Mouse (Mus musculus) cortical plate, adult 2 months (tissue): Measurements from ENCODE around the gene Tenm4. TPM values are rescaled to one million over a fixed set of nuclear protein-coding genes. Genes with fewer than 3 reads are reported as not detected.

Experiments used
- H3K27ac ChIP-seq: fragments of 200-500 bp; 2 replicates; pipeline ENCODE4 v1.5.1; 2012; ENCODE audit warnings: low read length, control low read depth, inconsistent platforms; ENCODE audit not compliant: insufficient read depth
- H3K4me1 ChIP-seq: fragments of 200-500 bp; 2 replicates; pipeline ENCODE4 v1.6.1; 2011; ENCODE audit warnings: low read length; ENCODE audit not compliant: control insufficient read depth, insufficient read depth
- H3K4me3 ChIP-seq: fragments of 200-500 bp; 2 replicates; pipeline ENCODE4 v1.5.1; 2011; ENCODE audit warnings: mild to moderate bottlenecking, low read length, control low read depth; ENCODE audit not compliant: insufficient read depth
- CTCF ChIP-seq: fragments of 200-500 bp; IDR thresholded peaks from 2 replicates; pipeline ENCODE4 v1.5.1; 2011; ENCODE audit warnings: mild to moderate bottlenecking, control low read depth, low read length; ENCODE audit not compliant: insufficient read depth; ENCODE audit errors: extremely low read depth
- POLR2A ChIP-seq: fragments of 200-500 bp; IDR thresholded peaks from 2 replicates; pipeline ENCODE4 v1.6.1; 2011; ENCODE audit warnings: mild to moderate bottlenecking, low read length, control low read depth; ENCODE audit not compliant: insufficient read depth; ENCODE audit errors: extremely low read depth
- polyA plus RNA-seq: library from polyadenylated mRNA; depleted of rRNA; stranded (reverse); fragments of >200 nt; gene quantifications from 2 replicates; pipeline ENCODE4 v1.2.3, GENCODE M21; 2012

Gene Tenm4
- polyA plus RNA-seq, 1 experiment = 30.2 TPM

DNA sequence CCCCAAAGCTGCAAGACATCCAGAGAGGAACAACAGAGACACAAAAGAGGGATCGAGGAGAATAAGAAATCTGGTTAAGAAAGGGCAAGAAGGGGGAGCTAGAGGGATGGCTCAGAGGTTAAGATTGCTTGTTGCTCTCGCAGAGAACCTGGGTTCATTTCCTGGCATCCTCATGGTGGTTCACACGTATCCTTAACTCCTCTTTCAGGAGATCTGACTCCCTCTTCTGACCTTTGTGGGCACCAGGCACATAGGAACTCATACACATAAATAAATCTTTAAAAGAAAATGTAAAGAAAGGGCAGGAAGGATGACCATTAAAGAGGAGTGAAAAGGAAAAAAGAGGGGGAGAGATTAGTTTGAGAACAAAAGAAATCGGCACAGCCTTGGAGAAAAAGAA is 18.6 kb upstream of the Tenm4 start:
- TF ChIP-seq POLR2A = no peak
- TF ChIP-seq CTCF = no peak
- H3K4me1 ChIP-seq = no peaks in the 10 kb centered on the region
- no peak overlapping the region for H3K4me3 ChIP-seq
- H3K27ac ChIP-seq = no peak overlapping the region

DNA sequence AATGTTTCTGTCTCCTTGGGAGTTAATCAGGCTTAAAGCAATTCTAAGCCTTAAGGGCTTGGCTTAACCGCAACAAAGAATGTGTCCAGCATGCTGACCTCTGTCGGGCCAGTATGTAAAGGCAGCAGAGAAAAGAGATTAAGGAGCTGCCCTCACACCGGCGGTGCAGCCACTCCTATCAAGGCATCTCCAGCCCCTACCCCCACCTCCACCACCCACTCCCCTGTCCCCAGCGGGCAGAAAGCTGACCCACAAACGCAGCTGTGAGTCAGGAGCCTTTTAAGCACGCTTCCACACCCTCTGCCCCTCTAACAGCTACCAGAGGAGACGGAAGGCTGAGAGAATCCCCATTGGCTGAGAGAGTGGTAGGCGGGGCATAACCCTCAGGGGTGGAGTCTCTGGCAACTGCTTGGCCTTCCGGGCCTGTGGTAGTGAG is 18.1 kb upstream of the Tenm4 start:
- TF ChIP-seq POLR2A (no peak), CTCF (no peak)
- H3K4me3 ChIP-seq = no peak overlapping the region; the same call in 1 of the 2 replicates
- no peak overlapping the region for H3K27ac ChIP-seq
- no peaks in the 10 kb centered on the region for H3K4me1 ChIP-seq

DNA sequence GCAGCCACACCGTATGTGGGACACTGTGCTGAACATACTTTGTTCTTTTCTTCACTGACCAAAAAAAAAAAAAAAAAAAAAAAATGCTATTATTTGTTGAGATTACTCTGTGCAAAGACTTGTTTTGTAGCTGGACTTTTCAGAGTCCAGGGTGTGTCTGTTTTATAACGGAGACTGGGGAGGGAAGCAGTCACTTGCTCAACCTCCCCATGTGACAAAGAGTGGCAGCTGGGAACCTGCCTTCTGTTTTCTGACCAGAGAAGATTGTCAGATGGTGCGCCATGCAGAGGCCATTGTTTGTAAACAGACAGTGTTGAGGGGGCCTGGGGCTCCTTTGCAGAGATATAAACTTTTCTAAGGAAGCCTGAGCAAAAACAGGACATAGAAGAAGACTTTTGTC is 17.0 kb upstream of the Tenm4 start:
- Histone ChIP-seq H3K27ac (no peak overlapping the region), H3K4me1 (no peaks in the 10 kb centered on the region), H3K4me3 (no peak overlapping the region)
- TF ChIP-seq POLR2A (no peak), CTCF (no peak)

DNA sequence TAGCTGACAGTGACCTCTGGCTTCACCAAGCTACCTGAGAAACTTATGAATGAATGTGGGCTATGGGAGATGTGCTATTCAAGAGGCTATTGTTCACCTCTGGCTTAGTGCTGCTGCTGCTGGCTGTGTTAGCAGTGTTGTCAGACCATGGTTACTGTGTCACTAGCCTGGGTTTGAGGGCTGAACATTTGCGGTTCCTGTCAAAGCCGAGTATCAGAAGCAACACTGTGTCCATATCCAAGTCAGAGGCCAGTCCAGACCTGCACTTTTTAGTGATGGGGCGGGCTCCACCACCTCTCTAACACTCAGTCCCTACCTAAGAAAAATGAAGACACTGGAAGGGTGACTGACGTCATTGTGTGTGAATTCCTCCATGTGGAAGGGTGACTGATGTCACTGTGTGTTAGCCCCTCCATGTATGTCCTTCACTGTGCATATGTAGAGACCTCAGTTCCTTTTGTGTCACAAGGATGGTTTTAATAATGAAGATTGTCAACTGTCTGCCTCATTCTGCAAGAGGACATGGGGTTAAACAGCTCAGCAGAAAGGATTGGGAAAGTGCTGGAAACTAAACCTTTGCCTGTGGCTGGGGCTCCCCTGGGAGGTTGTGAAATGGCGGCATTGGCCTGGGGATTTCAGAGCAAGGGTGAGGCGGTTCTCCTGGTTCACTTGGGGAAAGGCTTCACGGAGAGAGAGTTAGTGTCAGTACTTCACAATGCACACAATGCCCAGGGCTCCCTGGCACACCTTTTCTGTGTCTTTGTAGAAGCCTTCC is 14.4 kb upstream of the Tenm4 start:
- H3K4me3 ChIP-seq = no peak overlapping the region
- TF ChIP-seq POLR2A (no peak), CTCF (no peak)
- H3K27ac ChIP-seq = no peak overlapping the region
- no peaks in the 10 kb centered on the region for H3K4me1 ChIP-seq

DNA sequence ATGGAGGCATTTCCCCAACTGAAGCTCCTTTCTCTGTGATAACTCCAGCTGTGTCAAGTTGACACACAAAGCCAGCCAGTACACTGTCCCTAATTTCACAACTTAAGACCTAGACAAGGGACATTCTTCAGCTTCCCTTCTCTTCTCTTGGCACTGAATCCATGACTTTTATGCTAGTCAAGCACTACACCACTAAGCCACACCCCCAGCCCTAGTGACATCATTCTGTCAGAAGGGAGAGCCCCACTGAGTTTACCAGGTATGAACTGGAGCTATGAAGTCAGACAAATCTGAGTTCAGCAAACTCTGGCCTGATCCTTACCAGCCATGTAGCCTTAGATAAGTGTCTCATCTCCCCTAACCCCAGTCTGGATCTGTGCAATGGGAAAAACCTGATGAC is 6.9 kb upstream of the Tenm4 start:
- no peak overlapping the region for H3K4me3 ChIP-seq
- H3K27ac ChIP-seq = no peak overlapping the region
- TF ChIP-seq POLR2A (no peak), CTCF (no peak)
- no peaks in the 10 kb centered on the region for H3K4me1 ChIP-seq

DNA sequence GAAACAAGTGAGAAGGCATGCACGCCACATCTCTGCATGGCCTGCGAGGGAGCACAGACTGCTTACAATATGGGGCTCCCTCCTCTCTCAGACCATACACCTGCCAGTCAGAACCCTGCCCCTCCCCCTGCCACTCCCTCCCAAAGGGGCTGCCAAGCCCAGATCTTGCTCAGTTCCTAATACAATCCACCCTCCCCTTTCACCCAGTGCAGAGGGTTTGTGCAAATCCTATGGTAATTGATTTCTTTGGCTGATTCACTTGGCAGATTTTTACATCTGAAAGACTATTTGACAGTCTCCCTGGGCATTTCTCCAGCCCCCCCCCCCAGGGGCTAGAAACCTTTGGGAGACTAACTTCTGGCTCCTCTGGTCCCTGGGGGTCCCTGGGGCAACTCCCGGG is 2.1 kb upstream of the Tenm4 start:
- no peak overlapping the region for H3K4me3 ChIP-seq

DNA sequence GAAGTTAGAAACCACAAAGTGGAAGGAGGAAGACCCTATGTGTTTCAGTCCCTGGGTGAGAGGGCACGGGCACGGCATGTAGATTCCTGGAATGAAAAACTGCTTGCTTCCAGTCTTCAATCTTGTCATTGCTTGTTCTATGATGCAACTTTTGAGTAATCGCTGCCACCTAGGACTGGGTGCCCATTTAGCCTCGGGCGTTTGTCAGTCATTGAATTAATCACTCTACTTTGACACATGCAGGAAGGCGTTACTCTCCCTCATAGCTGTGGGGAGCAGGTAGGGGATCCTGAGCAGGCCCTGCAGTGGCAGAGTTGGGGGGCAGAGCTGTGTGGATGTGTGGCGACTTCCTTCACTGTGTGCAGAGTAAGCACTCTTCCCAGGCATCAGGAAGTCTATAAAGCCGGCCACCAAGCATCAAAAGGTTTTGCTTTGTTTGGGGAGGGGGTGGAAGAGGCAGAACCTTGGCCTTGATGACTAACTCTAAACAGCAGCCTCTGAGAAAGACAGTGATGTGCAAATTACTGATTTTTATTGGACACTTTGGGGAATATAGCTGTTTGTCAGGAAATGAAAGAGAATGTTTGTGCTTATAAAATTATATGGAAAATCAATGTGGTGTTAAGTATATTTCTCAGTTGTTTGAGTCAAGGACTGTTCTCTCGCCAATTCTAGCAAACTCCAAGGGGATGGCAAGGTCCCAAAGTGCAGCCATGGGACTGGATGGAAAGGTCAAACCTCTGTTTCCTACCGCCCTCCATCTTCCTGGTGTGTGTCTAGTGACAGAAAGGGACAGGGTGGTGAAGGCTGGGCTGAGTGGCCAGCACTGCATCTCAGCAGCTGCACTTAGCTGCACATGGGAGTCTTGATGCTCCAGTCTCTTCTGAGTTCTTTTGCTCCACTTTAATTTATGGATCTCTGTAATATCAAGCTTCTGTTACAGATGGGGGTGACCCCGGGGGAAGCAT is 834 bp downstream of the Tenm4 start:
- Histone ChIP-seq H3K4me1 (no peaks in the 10 kb centered on the region), H3K27ac (no peak overlapping the region), H3K4me3 (no peak overlapping the region)
- no peak for TF ChIP-seq POLR2A
- TF ChIP-seq CTCF = no peak

More for the DNA sequence above, 2.1 kb upstream of the Tenm4 start:
- Histone ChIP-seq H3K4me1 (no peaks in the 10 kb centered on the region), H3K27ac (no peak overlapping the region)
- TF ChIP-seq CTCF (no peak), POLR2A (no peak)

DNA sequence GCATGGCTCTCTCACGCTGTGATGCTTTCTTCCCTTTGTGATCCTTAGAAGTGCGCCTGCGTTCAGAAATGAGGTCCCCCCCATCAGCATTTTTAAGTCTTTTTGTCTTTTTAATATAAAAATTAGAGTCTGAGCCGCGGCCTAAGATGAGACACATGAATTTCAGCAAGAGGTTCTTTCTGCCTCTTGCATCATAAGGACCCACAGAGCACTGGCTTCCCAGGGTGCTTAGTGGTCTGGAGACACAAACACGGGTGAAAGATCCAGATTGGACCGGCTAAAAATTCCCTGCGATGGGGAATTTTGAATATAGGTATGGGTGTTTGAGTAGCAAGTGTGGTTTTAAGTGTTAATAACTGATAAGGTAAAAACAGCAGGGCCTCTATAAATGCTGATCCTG is 5.7 kb downstream of the Tenm4 start:
- Histone ChIP-seq H3K27ac (no peak overlapping the region), H3K4me1 (no peaks in the 10 kb centered on the region), H3K4me3 (no peak overlapping the region)
- no peak for TF ChIP-seq POLR2A
- TF ChIP-seq CTCF = no peak

DNA sequence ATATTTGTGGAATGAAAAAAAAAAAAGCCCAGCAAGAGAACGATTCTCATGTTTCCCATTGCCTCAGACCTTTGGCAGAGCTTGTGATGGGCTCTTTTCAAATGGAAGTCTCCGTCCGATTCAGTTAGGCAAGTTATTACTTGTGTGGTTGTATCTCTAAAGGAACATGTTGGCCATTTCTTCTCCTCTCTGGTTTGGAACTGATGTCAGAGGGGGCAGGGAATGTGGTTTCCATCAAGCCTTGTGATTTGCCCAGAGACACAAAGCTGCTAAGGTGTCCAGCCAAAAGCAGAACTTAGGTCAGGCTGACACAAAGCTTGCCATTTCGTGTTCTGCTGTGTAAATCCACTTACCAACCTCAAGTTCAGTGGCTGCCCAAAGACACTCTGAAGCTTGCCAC is 10.7 kb downstream of the Tenm4 start:
- TF ChIP-seq POLR2A (no peak), CTCF (no peak)
- H3K27ac ChIP-seq = no peak overlapping the region
- no peaks in the 10 kb centered on the region for H3K4me1 ChIP-seq
- H3K4me3 ChIP-seq = no peak overlapping the region
